Comparison of ENCODE assay signal across 10 mouse cellular contexts in genomic region chr5:74184607-74185006, GRCm38 (mm10).
"Had no signal": no experiment of that assay in that cellular context is flagged by ENCODE, and none has a peak within 500 bp of the region (broad histone marks: within the 10 kb centered on the region; RNA-seq: fewer than 3 reads in every experiment).

No protein-coding gene starts in this region.

- H3K4me3 ChIP-seq: liver, embryonic 13.5 days; myocyte; neural tube, embryonic 15.5 days had no signal

- ATAC-seq: liver, postnatal 0 days had no signal

- H3K27ac ChIP-seq: liver, embryonic 13.5 days; neural tube, embryonic 15.5 days had no signal

- H3K36me3 ChIP-seq: liver, embryonic 13.5 days; neural tube, embryonic 15.5 days had no signal

- H3K27me3 ChIP-seq: neural tube, embryonic 15.5 days had no signal

- H3K9ac ChIP-seq: liver, embryonic 13.5 days; liver, postnatal 0 days; neural tube, embryonic 15.5 days had no signal

- DNase-seq: kidney, postnatal 14 days; liver; liver, embryonic 13.5 days; liver, postnatal 0 days; midbrain, embryonic 14.5 days; right cerebral cortex, adult 18-20 months; right cerebral cortex, postnatal 25 days; thymus, postnatal 4 days had no signal

- H3K4me1 ChIP-seq: liver, embryonic 13.5 days had no signal

- H3K4me2 ChIP-seq: liver, embryonic 13.5 days; neural tube, embryonic 15.5 days had no signal

- H3K9me3 ChIP-seq: liver, embryonic 13.5 days; neural tube, embryonic 15.5 days had no signal
